Mouse (Mus musculus) right cerebral cortex, postnatal 14 days (tissue): ENCODE results near the gene Plekha6.

ENCODE experiments used
- DNase-seq: peaks from one replicate; pipeline ENCODE4 v3.0.0; 2022

Gene Plekha6

DNA sequence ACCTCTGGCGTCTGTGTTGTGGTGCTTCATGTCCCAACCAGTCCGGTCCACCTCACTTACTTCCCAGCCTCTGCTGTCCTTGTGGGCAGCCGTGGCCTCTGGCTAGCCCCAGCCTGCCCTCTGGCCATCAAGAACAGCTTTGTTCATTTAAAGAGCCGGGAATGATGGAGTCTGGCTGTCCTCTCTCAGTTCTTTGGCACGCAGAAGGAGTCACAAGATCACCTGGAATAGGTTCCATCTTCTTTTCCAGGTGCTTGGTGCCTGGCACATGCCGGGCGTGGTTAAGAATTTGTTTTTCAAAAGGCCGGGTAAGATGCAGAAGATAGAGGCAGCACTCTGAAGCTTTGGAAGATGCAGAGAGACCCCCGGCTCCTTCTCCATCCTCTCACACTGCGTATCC is 51.7 kb downstream of the Plekha6 start:
- DNase-seq: no peak

DNA sequence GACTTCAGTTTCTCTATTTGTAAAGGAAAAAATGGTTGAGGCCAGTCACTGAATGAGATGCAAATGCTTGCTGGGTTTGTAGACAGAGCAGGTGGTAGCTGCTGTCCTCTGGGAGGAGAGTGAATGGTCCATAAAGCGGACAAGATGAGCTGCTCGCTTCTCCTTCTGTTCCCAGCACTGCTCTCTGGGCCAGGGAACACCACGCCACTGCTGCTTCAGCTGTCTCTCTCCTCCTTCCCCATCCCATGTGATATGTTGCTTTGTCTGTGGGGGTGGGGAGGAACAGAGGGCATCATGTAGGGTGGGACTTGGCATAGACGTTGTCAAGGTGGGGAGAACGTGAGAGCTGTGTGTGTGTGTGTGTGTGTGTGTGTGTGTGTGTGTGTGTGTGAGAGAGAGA is 53.0 kb downstream of the Plekha6 start:
- DNase-seq: no peak

DNA sequence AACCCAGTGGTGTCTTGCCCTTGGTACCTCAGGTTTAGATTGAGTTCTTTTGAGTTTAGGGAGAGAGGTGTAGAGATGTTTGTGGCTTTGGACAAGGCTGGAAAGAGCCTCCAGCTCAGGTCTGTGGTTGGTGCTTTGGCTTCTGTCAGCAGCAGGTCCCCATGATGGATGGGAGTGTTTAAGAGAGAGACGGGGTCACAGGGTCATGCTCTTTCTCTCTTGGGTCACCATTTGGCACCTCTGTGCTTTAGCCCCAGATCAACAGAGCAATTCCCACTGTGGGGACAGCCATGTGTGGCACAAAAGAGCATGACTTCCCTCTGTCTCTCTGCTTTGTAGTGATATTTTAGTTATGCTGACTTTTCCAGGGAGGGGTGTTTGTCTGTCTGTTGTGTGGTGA is 55.1 kb downstream of the Plekha6 start:
- no peak for DNase-seq

DNA sequence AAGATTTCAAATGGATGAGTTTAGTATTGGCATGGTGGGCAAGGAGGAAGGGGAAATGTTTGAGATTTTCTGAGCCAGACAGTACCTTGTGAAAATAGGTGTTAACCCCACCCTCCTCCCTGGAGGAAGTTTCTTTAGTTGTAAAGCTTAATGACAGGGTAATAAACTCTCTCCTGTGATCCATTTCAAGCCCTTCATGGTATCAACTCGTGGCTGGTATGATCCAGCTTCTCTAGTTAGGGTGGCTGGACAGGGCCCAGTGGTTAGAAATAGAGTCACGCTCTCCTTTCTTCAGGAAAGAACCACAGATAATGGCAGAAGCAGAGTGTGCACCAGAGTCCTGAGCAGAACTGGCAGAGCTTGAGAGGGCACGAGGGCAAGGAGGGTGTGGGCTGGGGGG is 57.4 kb downstream of the Plekha6 start:
- no peak for DNase-seq

DNA sequence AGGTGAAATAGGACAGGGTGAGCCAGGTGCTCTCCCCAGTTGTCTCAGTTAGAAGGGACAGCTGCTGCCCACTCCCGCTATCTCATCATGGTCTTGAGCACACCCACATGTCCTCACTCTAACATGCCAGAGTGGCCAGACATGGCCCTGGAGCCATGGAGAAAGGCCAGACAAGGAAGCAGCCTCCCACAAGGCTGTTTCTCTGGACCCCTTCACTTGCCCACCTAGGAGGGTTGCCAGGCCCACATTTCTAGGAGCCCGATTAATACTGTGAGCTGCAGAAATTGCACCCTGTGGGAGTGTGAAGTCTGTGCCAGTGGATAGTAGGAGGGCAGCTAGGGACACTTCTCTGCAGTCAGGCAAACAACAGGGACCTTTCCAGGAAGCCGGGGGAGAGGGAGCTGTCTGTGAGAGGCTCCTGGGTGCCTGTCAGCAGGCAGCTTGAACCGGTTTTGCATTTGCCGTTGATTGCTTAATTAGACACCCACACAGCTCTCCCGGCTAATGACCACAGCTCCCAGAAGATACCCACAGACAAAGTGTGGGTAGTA is 58.5 kb downstream of the Plekha6 start:
- no peak for DNase-seq

DNA sequence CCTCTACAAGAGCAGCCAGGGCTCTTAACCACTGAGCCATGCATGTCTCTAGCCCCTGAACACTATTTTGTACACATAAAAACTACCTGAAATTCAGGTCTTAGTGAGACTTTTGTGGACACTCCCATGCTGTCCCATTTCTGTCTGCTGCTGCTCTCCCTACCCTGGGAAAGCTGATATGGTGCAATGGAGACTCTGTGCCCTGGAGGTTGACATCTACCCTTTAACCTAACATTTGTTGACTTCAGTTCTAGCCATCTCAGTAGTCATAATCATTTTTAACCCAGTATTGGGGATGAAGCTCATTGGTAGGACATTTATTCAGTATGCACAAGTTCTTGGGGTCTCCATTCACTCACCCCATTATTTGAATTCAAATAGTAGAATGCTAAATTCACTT is 60.7 kb downstream of the Plekha6 start:
- DNase-seq: no peak

DNA sequence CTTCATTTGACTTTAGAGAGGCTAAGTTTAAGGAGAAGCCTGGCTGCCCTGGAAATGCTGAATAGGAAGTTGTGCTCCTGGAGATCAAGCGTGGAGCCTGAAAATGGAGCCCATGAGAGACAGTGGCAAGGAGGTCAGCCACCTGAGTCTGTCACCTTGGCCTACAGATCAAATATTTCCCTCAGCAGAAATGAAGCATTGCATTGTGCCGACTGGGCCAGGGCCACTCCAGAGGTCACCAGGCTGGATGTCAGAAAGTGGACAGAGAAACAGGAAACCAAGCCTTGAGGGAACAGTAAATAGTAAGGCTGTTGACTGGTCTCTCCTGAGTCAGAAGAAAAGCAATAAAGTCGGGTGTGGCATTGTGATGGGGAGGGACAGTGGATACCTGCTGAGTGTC is 61.1 kb downstream of the Plekha6 start:
- DNase-seq: no peak

DNA sequence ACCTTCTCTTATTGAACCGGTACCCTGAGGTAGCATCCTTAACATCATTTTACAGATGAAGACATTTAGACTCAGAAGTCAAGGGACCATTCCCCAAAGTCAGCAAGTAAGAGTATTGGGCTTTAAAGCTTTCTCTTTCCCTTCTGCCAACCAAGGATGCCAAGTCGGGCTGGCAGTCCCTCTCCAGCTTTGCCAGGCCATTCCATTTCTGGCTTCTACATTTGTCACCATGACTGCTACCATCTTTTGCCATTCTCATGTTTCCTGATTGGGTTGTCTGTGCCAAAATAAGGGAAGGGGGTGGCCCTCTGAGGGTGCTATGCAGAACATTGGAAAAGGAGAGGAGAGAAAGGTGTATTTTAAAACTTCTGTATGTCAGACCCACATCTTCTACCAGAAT is 61.6 kb downstream of the Plekha6 start:
- no peak for DNase-seq

DNA sequence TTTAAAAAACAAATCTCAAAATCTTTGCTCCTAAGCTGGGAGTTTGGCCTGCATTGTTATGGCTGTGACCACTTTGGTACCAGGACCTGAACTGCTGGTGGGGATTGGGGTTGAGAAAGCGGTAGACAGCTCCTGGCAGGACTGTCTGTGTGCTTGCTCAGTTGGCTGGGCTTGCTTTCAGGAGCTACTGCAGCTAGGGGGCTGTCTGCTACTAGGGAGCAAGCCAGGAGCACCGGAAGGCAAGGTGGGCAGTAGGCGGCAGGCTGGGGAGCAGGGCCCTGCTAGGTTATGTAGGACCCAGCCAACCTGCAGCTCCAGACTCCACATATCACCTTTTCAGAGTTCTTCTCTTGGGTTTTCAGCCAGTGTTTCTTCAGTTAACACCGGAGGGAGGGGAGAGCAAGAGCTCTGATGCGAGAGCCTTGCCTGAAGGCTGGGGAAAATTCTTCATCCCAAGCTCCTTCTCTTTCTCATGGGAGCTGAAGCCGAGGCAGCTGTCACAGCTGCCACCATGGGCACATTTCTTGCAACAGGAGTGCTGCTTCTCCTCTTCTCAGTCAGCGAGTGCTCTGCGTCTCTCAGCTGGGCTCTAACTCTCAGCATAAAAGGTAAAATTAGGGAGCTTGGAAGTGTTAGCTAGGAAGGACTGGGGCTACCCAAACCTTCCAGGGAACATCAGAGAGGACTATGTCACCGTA is 62.1 kb downstream of the Plekha6 start:
- DNase-seq: peak; percentile 45

DNA sequence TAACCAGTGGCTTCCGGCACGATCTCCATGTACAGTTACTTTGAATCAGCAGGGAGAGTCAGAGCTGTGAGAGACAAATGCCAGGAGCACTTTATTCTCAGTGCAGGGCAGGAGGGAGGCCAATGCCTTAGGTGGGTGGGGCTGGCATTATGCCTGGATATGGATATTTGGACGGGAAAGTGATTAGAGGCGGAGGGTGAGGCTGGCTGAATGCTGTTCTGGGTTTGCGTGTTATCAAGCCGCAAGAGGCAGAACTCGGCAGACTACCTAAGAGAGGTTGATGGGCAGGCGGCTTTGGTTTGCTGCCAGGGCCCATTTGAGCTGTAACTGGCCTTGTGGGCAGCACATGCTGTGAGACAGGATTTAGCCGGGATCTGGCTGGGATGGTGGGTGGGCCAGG is 62.9 kb downstream of the Plekha6 start:
- peak; percentile 40 for DNase-seq

DNA sequence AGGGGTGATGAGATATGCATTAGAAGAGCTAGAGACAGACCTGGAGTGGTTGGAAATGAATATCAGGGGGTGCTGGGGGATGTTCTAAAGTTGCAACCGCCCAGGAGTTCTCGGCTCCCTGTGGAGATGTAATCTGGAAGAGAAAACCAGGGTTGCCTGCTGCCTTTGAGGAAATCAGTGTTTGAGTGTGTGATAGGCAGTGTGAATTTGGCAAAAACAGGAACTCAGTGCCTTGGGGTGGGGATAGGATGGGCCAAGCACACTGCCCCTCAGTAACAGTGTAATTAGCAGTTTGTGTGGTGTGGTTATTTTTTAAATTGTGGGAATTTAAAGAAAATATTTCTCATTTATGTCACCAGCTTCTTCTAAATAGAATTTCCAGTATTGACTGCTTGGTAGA is 63.4 kb downstream of the Plekha6 start:
- DNase-seq: no peak

DNA sequence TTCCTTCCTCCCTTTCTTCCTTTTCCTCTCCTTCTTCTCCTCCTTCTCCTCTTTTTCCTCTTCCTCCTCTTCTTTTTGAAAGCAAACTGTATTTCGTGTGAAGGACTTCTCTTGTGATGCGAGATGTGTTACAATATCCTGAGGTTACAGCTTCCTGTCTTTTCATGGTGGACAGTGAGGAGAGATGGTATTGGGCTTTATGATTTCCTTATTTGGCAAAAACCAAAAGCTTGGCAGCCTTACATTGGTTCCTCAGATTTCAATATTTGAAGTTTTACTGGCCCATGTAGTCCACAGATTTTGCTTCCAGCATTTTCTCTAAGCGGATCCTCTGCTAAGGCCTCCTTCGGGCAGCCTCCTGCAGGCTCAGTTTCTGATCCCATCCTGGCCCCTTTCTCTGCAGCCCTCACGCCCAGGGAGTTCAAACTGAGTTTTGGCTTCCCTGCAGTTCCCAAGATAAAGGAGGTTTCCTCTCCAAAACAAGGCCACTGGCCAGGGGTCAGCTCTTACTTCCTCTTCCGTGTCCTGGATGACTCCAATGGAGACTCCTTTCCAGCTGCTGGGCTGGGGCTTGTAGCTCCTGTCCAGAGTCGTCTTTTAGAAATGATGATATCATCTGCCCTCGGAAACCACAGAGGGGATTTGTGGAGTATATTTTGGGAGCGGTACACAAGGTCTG is 64.9 kb downstream of the Plekha6 start:
- no peak for DNase-seq

DNA sequence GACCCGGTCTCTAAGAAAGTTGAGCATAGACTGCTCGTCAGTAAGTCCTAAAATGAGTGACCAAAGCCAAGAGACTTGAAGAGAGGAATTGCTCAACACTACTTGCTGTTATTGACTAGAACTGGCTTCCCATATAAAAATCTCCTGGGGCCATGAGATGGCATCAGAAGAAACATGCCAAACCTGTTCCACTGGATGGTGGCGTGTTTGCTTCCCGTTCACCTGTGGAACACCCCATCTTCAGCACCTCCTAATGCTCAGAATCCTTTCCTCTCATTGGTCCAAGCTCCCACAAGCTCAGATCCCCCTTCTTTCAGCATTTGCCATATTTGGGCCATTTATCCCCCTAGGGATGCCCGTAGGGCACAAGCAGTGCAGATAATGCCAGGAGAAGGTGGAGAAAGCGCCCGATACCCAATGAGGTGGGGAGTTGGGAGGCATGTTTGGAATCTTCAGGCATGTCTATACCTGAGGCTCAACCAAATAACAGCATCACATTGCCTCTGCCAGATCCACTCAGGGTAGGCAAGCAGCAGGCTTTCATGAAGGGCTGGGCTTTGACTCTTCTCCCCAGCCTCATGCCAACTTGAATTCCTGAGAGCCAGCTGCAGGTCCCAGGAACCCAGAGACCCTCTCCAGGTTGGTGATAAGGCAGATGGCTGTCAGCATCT is 67.6 kb downstream of the Plekha6 start:
- no peak for DNase-seq

DNA sequence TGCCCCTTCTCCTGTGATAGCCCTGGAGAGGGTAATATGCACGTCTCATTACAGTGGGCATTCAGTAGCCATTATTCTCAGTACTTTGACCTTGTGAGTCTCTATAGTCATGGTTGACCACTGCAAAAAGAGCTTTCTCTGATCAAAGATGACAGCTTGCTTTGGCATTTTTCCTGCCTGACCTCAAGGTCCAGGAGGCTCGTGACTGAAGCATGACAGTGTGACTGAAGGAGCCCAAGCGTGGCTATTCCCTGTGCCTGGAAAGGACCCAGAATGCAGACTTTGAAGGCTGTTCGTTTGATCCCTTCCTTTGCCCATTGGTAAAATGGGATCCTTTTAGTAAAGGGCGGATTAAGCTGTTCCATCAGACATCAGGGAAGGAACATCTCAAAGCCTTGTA is 71.9 kb downstream of the Plekha6 start:
- no peak for DNase-seq

DNA sequence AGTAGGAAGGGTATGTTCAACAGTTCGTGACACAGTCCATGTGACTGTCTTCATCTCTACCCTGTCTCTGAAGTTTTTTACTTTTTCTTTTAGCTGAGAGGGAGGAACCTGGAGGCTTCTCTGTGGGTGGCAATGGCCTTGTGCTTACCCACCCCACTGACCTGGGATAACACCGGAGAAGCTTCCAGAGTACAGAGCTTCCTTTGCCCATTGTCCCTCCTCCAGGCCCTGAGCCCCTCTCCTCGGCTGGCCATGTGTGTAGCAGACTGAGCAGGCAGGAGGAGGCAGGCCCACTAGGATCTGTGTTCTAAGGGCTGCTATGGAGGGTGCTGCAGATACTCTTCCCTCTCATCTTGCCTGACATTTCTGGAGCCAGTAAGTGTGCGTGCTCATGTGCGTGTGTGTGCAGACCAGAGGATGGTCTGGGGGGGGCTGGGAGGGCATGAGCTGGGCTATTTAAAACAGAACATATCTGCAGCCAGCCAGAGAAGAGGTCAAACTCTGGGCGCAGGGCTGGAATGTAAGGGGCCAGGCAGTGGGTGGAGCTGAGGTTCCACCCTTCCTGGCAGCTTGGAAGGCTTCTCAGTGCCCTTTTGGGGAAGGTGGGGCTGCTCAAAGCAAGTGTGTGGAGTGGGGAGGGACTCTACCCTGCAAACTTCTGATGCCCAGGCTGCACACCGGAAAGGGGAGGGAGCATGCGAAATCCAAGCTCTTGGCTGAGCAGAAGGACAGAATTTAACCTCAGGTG is 72.9 kb downstream of the Plekha6 start:
- DNase-seq: no peak

DNA sequence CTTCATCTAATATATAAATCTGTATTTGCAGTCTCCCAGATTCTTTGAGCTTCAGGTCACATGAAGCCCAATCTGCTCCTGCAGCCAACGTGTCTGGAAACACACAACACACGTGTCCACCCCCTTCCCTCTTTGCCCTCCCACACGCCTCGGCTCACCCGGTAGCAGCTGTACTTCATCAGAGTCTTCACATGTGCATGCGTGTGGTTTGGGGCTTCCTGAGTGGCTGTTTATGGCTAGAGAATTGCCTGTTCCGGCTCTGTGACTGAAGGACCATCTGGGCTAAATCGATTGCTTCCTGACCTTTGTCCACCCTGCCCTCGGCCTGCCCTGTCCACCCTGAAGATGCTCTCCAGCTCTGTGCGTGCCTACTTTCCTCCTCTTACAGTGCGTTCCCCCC is 73.7 kb downstream of the Plekha6 start:
- peak; percentile 28 for DNase-seq

DNA sequence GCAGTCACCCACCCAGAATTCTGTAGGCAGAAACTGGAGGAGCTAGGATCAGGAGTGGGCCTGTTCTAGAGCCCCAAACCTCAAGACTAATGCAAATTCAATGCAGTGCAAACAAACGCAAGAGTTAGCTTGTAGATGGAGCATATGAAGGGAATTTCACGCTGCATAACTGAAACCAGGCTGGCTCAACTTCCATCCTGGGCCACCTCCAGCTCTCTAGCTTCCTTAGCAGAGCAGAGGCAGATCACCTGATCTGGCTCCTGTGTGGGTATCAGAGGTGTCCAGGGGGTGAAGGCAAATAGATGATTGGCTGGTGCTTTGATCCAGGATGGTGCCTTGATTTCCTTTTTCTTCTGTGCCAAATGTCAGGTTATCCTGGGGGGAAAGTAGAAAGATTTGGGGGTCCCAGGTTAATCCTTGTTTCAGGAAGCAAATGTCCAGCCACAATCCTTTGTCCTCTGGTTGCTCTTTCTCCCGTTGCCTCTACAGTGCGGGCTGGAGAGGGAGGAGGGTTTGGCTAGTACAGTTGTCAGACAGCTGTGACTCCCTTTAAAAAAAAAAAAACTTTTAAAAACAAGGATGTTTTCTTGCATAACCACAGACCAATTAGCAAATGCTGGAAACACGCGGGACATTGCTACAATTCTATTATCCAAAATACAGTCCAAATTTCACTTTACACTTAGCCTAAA is 75.3 kb downstream of the Plekha6 start:
- DNase-seq: no peak

DNA sequence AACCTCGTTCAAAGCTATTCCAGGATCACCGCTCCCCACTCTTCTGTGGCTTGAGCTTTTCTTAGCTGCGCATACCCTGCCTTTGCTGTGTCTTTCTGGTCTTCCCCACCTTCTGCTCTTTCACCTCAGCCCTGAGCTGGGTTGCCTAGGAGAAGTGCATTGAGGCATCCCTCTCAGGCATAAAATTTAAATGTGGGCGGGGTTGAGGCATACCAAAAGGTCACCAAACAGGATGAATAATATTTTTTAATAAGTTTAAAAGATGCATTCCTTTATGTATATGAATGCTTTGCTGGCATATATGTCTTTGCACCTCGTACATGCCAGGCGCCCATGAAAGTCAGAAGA is 75.8 kb downstream of the Plekha6 start:
- no peak for DNase-seq

DNA sequence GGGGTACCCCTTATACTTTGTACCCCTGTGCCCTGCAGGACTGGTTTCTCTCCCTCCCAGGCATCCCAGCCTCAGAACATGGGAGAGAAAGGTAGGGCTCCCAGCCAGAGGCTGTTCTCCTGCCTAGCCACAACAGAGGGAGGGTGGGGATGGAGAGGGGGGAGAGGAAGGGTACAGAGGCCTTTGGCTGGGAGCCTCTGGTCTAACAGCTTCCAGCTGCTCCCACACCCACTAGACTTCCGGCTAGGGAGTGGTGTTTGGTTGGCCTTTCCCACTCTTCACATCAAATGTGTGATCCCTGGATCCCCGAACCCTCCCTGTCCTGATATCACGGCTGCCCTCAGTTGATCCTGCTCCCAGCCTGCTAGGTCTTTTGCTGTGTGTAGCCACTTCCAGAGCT is 76.9 kb downstream of the Plekha6 start:
- no peak for DNase-seq

DNA sequence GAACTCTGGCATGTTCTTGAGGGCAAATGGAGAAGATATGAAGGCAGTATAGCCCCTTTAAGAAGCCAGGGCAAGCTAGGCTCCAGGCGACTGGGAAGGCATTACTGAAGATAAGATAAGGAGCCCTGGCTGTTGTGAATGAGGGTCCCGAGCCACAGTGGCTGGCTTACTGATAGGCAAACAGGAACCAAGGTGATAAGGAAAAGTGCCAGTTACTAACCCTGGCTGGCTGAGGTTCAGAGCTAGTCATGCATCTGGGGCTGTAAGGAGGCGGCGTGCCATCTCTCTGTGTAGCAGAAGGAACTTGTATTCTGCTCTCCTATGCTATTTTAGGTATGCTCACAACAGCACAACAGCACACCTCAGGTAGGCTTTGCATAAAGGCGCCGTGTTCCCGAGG is 80.7 kb downstream of the Plekha6 start:
- no peak for DNase-seq

DNA sequence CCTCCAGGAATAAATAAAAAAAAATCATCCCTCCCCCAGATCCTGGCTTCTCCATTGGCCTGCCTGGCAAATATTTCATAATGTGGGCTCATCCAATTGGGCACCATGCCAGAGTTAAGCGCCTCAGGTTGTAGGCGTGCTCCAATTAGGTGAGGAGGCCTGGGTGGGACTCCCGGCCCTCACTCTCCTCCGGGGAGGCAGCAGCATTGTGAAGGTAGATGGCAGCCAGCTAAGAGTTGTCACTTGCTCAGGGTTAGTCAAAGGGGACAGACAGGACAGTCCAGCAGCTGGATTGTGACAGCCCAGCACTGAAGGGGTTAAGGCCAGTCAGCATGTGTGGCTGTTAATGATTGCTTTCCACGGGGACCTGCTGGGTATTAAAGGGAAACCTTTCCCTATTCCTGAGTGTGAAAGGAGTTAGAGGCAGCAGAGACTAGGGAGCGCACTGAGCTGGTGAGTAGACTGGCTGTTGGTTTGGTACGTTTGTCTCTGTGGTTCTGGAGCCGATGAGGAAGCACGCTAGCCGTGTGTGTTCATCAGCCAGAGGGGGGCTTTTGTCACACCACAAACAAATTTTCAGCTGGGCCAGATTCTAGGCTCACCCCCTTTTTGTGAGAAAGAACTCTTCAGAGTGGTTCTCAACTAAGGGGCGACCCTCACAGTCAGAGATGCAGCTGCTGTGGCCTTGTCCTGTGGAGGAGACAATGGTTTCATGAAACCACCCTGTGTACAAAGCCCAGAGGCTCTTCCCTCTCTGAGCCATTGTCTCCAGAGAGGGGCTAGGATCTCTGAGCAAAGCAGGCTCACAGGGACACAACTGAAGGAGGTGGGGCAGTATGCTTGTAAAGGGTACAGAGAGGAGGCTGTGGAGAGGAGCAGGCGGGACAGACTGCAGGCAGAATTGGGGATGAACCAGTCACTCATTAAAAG is 81.9 kb downstream of the Plekha6 start:
- no peak for DNase-seq

DNA sequence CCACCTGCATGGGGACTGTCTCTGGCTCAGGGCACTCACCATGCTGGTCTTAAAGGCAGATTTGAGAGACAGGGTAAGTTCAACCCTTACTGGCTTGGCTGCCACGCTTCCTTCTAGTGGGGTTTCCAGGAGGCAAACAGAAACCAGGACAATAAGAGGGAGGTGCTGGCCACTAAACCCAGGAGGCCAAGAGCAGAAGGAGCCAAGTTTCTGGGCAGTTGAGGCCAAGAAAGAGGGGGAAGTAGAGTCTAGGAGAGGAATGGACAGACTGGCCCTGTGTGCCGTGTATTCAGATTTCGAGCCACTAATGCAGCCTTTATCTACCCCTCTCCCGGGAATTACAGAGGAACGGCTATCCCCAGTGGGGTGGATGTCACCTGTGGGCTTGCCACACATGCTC is 83.2 kb downstream of the Plekha6 start:
- DNase-seq: no peak
